Mouse (Mus musculus) left cerebral cortex, postnatal 25 days (tissue): Measurements from ENCODE around the gene Tfap2c. TPM values are rescaled to one million over a fixed set of nuclear protein-coding genes. Genes with fewer than 3 reads are reported as not detected.

Source experiments
- DNase-seq, 2 experiments: peaks; one replicate each; pipeline ENCODE4 v3.0.0; 2022; ENCODE audit warnings: low spot score in 2 of 2, mixed read lengths in 1 of 2
- intact Hi-C: fragments of 180-260 bp; cut with DNase I; formaldehyde crosslinking; loops from one replicate; pipeline ENCODE4 v1.15.1; 2025
- total RNA-seq, 2 experiments: library from RNA; stranded (reverse); gene quantifications; 2 replicates each; pipeline ENCODE4 v1.2.3; 2021

Gene Tfap2c
- total RNA-seq = under 1 TPM; 0.11 to 0.57 TPM

- intact Hi-C loops = loop anchor here (10.0 kb wide), 1 partner anchor 175 kb away; no protein-coding TSS in a partner anchor
- DNase-seq = no peak
Observed at GRCm38 (mm10) chr2:172549371-172550155, at the start of gene Tfap2c. Tfap2c (plus strand) TSS chr2:172549593.

GRCm38 (mm10) chr2:172500752-172501316 lies 48.6 kb upstream of the Tfap2c start:
- DNase-seq = no peak
- intact Hi-C loops = loop anchor here (1.0 kb wide), 1 partner anchor 23 kb away; no protein-coding TSS in a partner anchor

GRCm38 (mm10) chr2:172501341-172501740 lies 48.1 kb upstream of the Tfap2c start:
- peak in 1 of 2 experiments; percentile 6 for DNase-seq
- intact Hi-C loops = loop anchor here (1.0 kb wide), 1 partner anchor 23 kb away; no protein-coding TSS in a partner anchor

- DNase-seq = no peak
- intact Hi-C loops = no loop called here
Observed at GRCm38 (mm10) chr2:172502168-172502567, 47.2 kb upstream of the Tfap2c start.

GRCm38 (mm10) chr2:172506121-172506520 lies 43.3 kb upstream of the Tfap2c start:
- intact Hi-C loops = no loop called here
- DNase-seq = no peak

- DNase-seq = no peak
Observed at GRCm38 (mm10) chr2:172510056-172510712, 39.2 kb upstream of the Tfap2c start.

GRCm38 (mm10) chr2:172510899-172511298 lies 38.5 kb upstream of the Tfap2c start:
- DNase-seq = no peak
- intact Hi-C loops = no loop called here

More at GRCm38 (mm10) chr2:172510056-172510712, 39.2 kb upstream of the Tfap2c start:
- intact Hi-C loops = no loop called here

GRCm38 (mm10) chr2:172516407-172516992 lies 32.9 kb upstream of the Tfap2c start:
- DNase-seq = no peak
- intact Hi-C loops = no loop called here

- intact Hi-C loops = no loop called here
- DNase-seq = no peak
Observed at GRCm38 (mm10) chr2:172520616-172521371, 28.6 kb upstream of the Tfap2c start.

- no peak for DNase-seq
- intact Hi-C loops = no loop called here
Observed at GRCm38 (mm10) chr2:172522528-172522927, 26.9 kb upstream of the Tfap2c start.

GRCm38 (mm10) chr2:172527175-172527574 lies 22.2 kb upstream of the Tfap2c start:
- no peak for DNase-seq
- intact Hi-C loops = no loop called here

GRCm38 (mm10) chr2:172543987-172544386 lies 5.4 kb upstream of the Tfap2c start:
- DNase-seq = no peak
- intact Hi-C loops = no loop called here

- intact Hi-C loops = no loop called here
- no peak for DNase-seq
Observed at GRCm38 (mm10) chr2:172544601-172545127, 4.7 kb upstream of the Tfap2c start.

- intact Hi-C loops = no loop called here
- DNase-seq = no peak
Observed at GRCm38 (mm10) chr2:172545592-172546235, 3.7 kb upstream of the Tfap2c start.

- intact Hi-C loops = no loop called here
- DNase-seq = no peak
Observed at GRCm38 (mm10) chr2:172546551-172546950, 2.8 kb upstream of the Tfap2c start.

GRCm38 (mm10) chr2:172547116-172547515 lies 2.3 kb upstream of the Tfap2c start:
- no peak for DNase-seq
- intact Hi-C loops = no loop called here

- intact Hi-C loops = no loop called here
- DNase-seq = no peak
Observed at GRCm38 (mm10) chr2:172547807-172548586, 1.4 kb upstream of the Tfap2c start.

GRCm38 (mm10) chr2:172548672-172549255 lies 629 bp upstream of the Tfap2c start:
- no peak for DNase-seq
- intact Hi-C loops = no loop called here
